Mouse (Mus musculus) neural tube, embryonic 14.5 days (tissue): Measurements from ENCODE around the gene Gart. TPM values are rescaled to one million over a fixed set of nuclear protein-coding genes. Genes with fewer than 3 reads are reported as not detected.

Experiments used
- ATAC-seq: fragments of 200-750 bp; cut with Nextera tagmentation; 2 replicates; pipeline ENCODE4 v1.8.0; 2017; ENCODE audit warnings: low read depth, mild to moderate bottlenecking, moderate TSS enrichment, moderate library complexity
- H3K27ac ChIP-seq: fragments of 300-500 bp; sonication (generic); 2 replicates; pipeline ENCODE4 v1.5.1; 2014; ENCODE audit warnings: low read depth, mild to moderate bottlenecking, control low read depth, low read length, moderate library complexity, mixed read lengths
- H3K27me3 ChIP-seq: fragments of 300-500 bp; sonication (generic); 2 replicates; pipeline ENCODE4 v1.6.1; 2014; ENCODE audit warnings: low read length; ENCODE audit not compliant: control insufficient read depth, insufficient read depth
- H3K36me3 ChIP-seq: fragments of 300-500 bp; sonication (generic); 2 replicates; pipeline ENCODE4 v1.6.1; 2014; ENCODE audit warnings: low read length, mixed read lengths; ENCODE audit not compliant: control insufficient read depth, insufficient read depth
- H3K4me1 ChIP-seq: fragments of 300-500 bp; sonication (generic); 2 replicates; pipeline ENCODE4 v1.6.1; 2014; ENCODE audit warnings: low read length; ENCODE audit not compliant: control insufficient read depth, insufficient read depth
- H3K4me2 ChIP-seq: fragments of 300-500 bp; sonication (generic); 2 replicates; pipeline ENCODE4 v1.6.1; 2014; ENCODE audit warnings: mild to moderate bottlenecking, low read depth, low read length, control low read depth
- H3K4me3 ChIP-seq: fragments of 300-500 bp; sonication (generic); 2 replicates; pipeline ENCODE4 v1.5.1; 2014; ENCODE audit warnings: low read depth, low read length, control low read depth, mixed read lengths
- H3K9ac ChIP-seq: fragments of 300-500 bp; sonication (generic); replicated peaks from 2 replicates; pipeline ENCODE4 v1.6.1; 2014; ENCODE audit warnings: low read depth, mild to moderate bottlenecking, control low read depth, low read length, mixed read lengths
- H3K9me3 ChIP-seq: fragments of 300-500 bp; sonication (generic); 2 replicates; pipeline ENCODE4 v1.6.1; 2016; ENCODE audit warnings: low read length; ENCODE audit not compliant: control insufficient read depth
- WGBS: fragments of 180-500 bp; shearing (Covaris S2); extraction: QIAGEN DNeasy Blood & Tissue Kit; methylation state at CpG from one replicate; pipeline ENCODE4 v1.1.7; 2014; 5-methylcytosine and 5-hydroxymethylcytosine counted together
- polyA plus RNA-seq: library from polyadenylated mRNA; unstranded; fragments of >200 nt; fragmentation: Nextera tagmentation; extraction: Ambion mirVana; gene quantifications from 2 replicates; pipeline ENCODE4 v1.2.1, GENCODE M21; 2014

Gene Gart
- polyA plus RNA-seq, 1 experiment from 2014 or later, result 51.1 TPM

DNA sequence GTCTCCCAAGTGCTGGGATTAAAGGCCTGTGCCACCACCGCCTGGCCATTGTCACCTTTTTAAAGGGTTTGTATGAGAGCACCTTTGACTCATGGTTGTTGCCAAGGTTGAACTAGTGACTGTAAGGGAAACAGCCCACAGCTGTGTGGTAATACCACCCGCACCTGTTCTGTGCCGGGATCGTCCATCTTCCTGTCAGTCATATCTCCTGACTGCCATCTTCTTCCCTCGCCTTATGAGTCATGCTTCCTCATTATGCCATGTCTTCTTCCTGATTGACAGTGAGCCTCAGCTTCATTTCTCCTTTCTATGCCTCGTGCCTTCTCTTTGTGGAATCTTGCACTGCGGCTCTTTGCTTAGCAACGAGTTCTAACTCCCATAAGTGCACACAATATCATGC is 39.8 kb downstream of the Gart start:
- Histone ChIP-seq H3K4me3 (no peak overlapping the region), H3K36me3 (no peaks in the 10 kb centered on the region), H3K4me2 (no peak overlapping the region), H3K27ac (no peak overlapping the region), H3K9me3 (no peaks in the 10 kb centered on the region), H3K4me1 (no peaks in the 10 kb centered on the region), H3K9ac (no peak overlapping the region), H3K27me3 (no peaks in the 10 kb centered on the region)
- no peak for ATAC-seq
- WGBS, result 92% methylated on average over 8 of the region's 8 CpGs

DNA sequence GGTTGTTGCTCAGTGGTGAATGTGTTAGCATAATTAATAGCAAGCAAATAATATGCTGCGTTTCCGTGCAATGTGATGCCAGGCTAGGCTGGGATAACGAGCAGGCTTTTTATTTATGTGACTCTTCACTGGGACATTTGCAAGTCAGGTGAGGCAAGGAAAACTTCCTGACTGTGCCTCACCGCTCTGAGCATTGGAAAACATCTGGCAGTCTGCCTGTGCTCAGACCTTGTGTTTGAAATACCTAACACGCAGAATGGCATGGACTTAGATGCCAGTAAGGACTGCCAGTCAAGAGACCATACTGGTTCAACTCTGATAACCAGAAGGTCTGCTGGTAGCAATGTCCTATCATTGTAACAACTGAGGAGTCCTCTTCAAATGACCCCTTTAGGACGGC is 41.6 kb downstream of the Gart start:
- Histone ChIP-seq H3K9me3 (no peaks in the 10 kb centered on the region), H3K36me3 (no peaks in the 10 kb centered on the region), H3K4me1 (no peaks in the 10 kb centered on the region), H3K27me3 (no peaks in the 10 kb centered on the region), H3K4me2 (no peak overlapping the region), H3K27ac (no peak overlapping the region), H3K4me3 (no peak overlapping the region), H3K9ac (no peak overlapping the region)
- ATAC-seq, result no peak
- 78% methylated on average over 6 of the region's 6 CpGs for WGBS

DNA sequence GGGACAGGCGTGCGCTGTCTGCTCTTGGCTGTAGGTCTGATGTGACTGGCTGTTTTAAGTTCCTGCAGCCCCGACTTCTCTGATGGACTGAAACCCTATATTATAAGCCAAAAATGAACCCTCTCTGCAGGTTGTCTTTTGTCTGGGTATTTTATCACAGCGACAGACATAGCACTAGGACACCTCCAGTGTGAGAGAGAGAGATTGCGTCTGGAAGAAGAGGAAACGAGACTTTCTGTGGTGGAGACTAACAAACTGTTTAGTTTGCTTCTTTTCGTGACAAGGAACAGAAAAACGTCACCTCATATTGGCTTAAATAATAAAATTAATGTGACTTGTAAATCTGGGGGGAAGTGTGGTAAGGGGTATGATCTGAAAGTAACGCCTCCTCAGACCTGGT is 45.1 kb downstream of the Gart start:
- H3K36me3 ChIP-seq, result no peaks in the 10 kb centered on the region
- H3K4me2 ChIP-seq, result no peak overlapping the region
- no peaks in the 10 kb centered on the region for H3K9me3 ChIP-seq
- 59% methylated on average over 9 of the region's 9 CpGs for WGBS
- no peak overlapping the region for H3K9ac ChIP-seq
- no peak for ATAC-seq
- no peaks in the 10 kb centered on the region; the same call in 1 of the 2 replicates for H3K27me3 ChIP-seq
- H3K4me3 ChIP-seq, result no peak overlapping the region
- H3K27ac ChIP-seq, result no peak overlapping the region
- H3K4me1 ChIP-seq, result peaks cover 2% of the 10 kb centered on the region; the same call in 1 of the 2 replicates

DNA sequence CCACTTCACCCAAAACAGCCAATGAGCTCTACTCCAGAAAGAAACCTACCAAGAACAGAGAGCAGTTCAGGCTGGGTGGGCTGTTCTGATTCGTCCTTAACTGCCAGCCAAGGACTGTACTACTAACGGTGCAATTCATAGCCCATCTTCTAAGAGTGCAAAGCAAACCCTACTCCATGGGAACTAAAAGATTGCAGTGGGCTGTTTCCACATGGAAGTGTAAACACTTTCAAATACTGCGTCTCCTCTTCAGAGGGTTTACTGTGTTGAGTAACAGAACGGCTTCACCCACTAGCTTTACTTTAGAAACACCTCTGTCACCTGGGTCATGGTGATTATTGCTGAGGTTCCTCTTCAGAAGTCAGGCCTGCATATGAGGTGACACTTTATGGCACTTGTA is 45.7 kb downstream of the Gart start:
- Histone ChIP-seq H3K36me3 (no peaks in the 10 kb centered on the region), H3K27ac (no peak overlapping the region), H3K4me2 (no peak overlapping the region), H3K27me3 (no peaks in the 10 kb centered on the region; the same call in 1 of the 2 replicates), H3K9ac (no peak overlapping the region), H3K9me3 (no peaks in the 10 kb centered on the region), H3K4me1 (peaks cover 8% of the 10 kb centered on the region; the same call in 1 of the 2 replicates), H3K4me3 (no peak overlapping the region)
- ATAC-seq, result no peak
- 67% methylated on average over 4 of the region's 4 CpGs for WGBS

DNA sequence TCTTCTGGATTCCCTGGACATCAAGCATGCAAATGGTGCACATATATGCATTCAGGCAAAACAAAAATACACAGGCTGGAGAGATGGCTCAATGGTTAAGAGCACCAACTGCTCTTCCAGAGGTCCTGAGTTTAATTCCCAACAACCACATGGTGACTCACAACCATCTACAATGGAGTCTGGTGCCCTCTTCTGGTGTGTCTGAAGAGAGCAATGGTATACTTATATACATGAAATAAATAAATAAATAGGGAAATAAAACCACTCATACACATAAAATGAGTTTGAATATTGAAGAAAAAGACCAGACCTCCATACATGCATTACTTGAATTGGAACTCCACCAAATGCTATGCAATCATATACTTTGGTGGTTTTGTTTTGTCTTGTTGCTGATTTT is 47.5 kb downstream of the Gart start:
- Histone ChIP-seq H3K4me1 (peaks cover 8% of the 10 kb centered on the region; the same call in 1 of the 2 replicates), H3K36me3 (no peaks in the 10 kb centered on the region), H3K27me3 (no peaks in the 10 kb centered on the region; the same call in 1 of the 2 replicates), H3K9me3 (no peaks in the 10 kb centered on the region), H3K4me3 (no peak overlapping the region), H3K27ac (no peak overlapping the region), H3K9ac (no peak overlapping the region), H3K4me2 (no peak overlapping the region)
- no peak for ATAC-seq

DNA sequence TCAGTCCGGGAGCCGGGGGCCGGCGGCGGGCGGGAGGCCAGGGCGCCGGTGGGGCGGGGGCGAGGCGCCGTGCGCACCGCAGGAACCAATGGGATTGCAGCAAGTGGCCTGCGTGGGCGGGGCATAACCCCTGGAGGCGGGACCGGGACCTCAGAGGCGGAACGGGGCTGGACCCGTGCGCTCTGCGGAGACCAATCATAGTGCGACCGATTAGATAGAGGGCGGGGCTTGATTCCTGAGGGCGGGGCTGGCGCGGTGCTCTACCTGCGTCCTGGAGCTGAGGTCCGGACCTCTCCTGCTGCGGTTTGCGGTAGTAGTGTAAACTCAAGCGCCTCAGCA is 49.1 kb downstream of the Gart start, which contains the start of gene Tmem50b:
Gene Tmem50b (minus strand): TSS at position 129 of the 339 bp plus-strand sequence.
- Histone ChIP-seq H3K36me3 (no peaks in the 10 kb centered on the region), H3K4me2 (peak within 1 kb of the TSS; percentile 80), H3K4me1 (peaks cover 8% of the 10 kb centered on the region; the same call in 1 of the 2 replicates), H3K4me3 (peak within 1 kb of the TSS; percentile 89), H3K9me3 (no peaks in the 10 kb centered on the region), H3K9ac (peak within 1 kb of the TSS; percentile 78), H3K27me3 (no peaks in the 10 kb centered on the region; the same call in 1 of the 2 replicates), H3K27ac (peak within 1 kb of the TSS; percentile 76)
- ATAC-seq, result peak; percentile 99
- 2% methylated on average over 31 of the region's 34 CpGs for WGBS

DNA sequence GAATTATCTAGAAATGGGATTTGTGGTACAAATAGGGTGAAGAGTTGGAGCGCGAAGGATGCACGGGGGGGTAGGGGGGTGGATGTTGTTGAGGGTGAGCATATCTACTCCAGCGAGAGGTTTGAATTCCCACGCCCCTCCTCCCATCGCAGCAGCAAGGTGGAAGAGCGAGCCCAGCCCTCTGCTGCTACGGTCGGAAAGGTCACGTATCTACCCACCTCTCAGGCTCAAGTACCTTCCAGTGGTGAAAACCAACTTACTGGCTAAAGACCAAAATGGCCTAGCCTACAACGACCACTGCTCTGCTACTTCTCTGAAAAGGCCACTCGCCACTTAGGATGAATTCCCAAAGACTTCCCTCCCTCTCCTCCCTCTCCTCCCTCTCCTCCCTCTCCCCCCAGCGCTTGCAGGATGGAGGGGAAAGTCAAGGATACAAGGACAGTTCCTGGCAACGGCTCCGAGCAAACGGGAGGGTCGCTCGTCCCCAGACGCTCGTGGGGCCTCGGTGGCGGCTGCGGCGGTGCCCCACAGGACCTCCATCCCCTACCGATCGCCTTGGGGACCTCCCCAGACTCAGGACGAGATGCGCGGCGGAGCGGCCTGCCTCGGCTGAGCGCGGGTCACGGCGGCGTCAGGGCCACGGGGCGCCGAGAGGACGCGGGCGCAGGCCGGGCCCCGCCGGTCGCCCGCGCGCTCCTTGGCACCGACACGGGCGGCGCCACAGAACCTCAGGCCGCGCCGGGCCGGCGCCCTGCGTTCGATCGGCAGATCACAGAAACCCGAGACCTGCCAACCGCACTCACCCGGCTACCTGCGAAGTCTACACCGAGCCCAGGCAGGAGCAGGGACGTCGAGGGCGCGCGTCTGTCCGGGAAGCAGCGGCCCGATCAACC is 49.7 kb downstream of the Gart start:
- Histone ChIP-seq H3K4me2 (peak overlapping the region; percentile 80), H3K27ac (peak overlapping the region; percentile 76), H3K27me3 (no peaks in the 10 kb centered on the region; the same call in 1 of the 2 replicates), H3K9me3 (no peaks in the 10 kb centered on the region), H3K4me3 (peak overlapping the region; percentile 89), H3K9ac (peak overlapping the region; percentile 78), H3K36me3 (no peaks in the 10 kb centered on the region), H3K4me1 (peaks cover 8% of the 10 kb centered on the region; the same call in 1 of the 2 replicates)
- WGBS, result under 1% methylated on average over 74 of the region's 75 CpGs
- ATAC-seq, result peak; percentile 77

DNA sequence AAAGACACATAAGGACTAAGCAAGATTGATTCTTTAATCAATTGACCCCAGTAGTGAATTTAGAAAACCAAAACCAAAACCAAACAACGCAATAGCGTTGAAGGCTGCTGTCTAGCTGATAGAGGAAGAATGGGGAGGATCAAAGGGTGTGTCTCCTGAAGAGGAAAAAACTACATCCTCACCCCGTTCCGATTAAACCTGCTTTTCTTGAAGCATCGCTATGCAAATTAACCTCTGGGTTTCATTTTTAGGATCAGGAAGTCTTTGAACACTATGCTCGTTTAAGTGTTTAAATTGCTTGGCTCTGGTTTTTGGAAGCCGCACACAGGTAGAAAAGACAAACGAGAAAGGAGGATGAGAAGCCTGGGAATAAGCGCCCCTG is 50.4 kb downstream of the Gart start:
- Histone ChIP-seq H3K4me2 (peak overlapping the region; percentile 80), H3K9ac (peak overlapping the region; percentile 78; the same call in 1 of the 2 replicates), H3K4me1 (peaks cover 8% of the 10 kb centered on the region; the same call in 1 of the 2 replicates), H3K36me3 (no peaks in the 10 kb centered on the region), H3K9me3 (no peaks in the 10 kb centered on the region), H3K27ac (no peak overlapping the region; the same call in 1 of the 2 replicates), H3K27me3 (no peaks in the 10 kb centered on the region; the same call in 1 of the 2 replicates), H3K4me3 (peak overlapping the region; percentile 89)
- 17% methylated on average over 9 of the region's 9 CpGs for WGBS
- ATAC-seq, result no peak

- Histone ChIP-seq H3K27me3 (no peaks in the 10 kb centered on the region; the same call in 1 of the 2 replicates), H3K9ac (no peak overlapping the region), H3K4me1 (peaks cover 8% of the 10 kb centered on the region; the same call in 1 of the 2 replicates), H3K9me3 (no peaks in the 10 kb centered on the region), H3K4me3 (no peak overlapping the region), H3K36me3 (no peaks in the 10 kb centered on the region), H3K4me2 (no peak overlapping the region), H3K27ac (no peak overlapping the region)
- no peak for ATAC-seq
- WGBS, result 65% methylated on average over 6 of the region's 6 CpGs
Observed at GRCm38 (mm10) chr16:91595076-91595475, 51.7 kb downstream of the Gart start.
